Mouse (Mus musculus) thymus, adult 2 months (tissue): Measurements from ENCODE around the gene Dhx34. TPM values are rescaled to one million over a fixed set of nuclear protein-coding genes. Genes with fewer than 3 reads are reported as not detected.
"Not testable (repeated sequence)": the region's sequence is repeated elsewhere in the genome, so short reads cannot be mapped to it uniquely, and the experiment has no call there.

Experiments used
- DNase-seq: peaks from one replicate; pipeline ENCODE4 v3.0.0; 2021
- H3K27ac ChIP-seq: fragments of 200-500 bp; 2 replicates; pipeline ENCODE4 v1.5.1; 2012; ENCODE audit warnings: low read length, control low read depth; ENCODE audit not compliant: control insufficient read depth, insufficient read depth
- H3K27me3 ChIP-seq: fragments of 200-500 bp; 2 replicates; pipeline ENCODE4 v1.6.1; 2012; ENCODE audit warnings: mild to moderate bottlenecking, low read length, moderate library complexity, mixed read lengths; ENCODE audit not compliant: control insufficient read depth, insufficient read depth
- H3K36me3 ChIP-seq: fragments of 200-500 bp; 2 replicates; pipeline ENCODE4 v1.6.1; 2012; ENCODE audit warnings: mild to moderate bottlenecking, low read length, moderate library complexity; ENCODE audit not compliant: control insufficient read depth, insufficient read depth
- H3K4me1 ChIP-seq: fragments of 200-500 bp; replicated peaks from 2 replicates; pipeline ENCODE4 v1.6.1; 2012; ENCODE audit warnings: low read length; ENCODE audit not compliant: control insufficient read depth, insufficient read depth
- H3K4me3 ChIP-seq: fragments of 200-500 bp; 2 replicates; pipeline ENCODE4 v1.5.1; 2012; ENCODE audit warnings: mild to moderate bottlenecking, low read length, control low read depth, moderate library complexity; ENCODE audit not compliant: control insufficient read depth, insufficient read depth
- CTCF ChIP-seq: fragments of 200-500 bp; IDR thresholded peaks from 2 replicates; pipeline ENCODE4 v1.5.1; 2012; ENCODE audit warnings: mild to moderate bottlenecking, control low read depth, low read length, moderate library complexity, borderline replicate concordance; ENCODE audit not compliant: control insufficient read depth, poor library complexity, insufficient read depth; ENCODE audit errors: extremely low read depth
- POLR2A ChIP-seq: fragments of 200-500 bp; IDR thresholded peaks from 2 replicates; pipeline ENCODE4 v1.6.1; 2012; ENCODE audit warnings: mild to moderate bottlenecking, low read length, control low read depth, moderate library complexity; ENCODE audit not compliant: control insufficient read depth, poor library complexity, insufficient read depth; ENCODE audit errors: extremely low read depth
- WGBS: fragments of 180-500 bp; shearing (Covaris S2); methylation state at CpG from one replicate; pipeline ENCODE4 v1.1.7; 2018; 5-methylcytosine and 5-hydroxymethylcytosine counted together
- polyA plus RNA-seq: library from polyadenylated mRNA; depleted of rRNA; stranded (reverse); fragments of >200 nt; gene quantifications from 2 replicates; pipeline ENCODE4 v1.2.3, GENCODE M21; 2012; rRNA removed

The Dhx34 gene
- polyA plus RNA-seq, result 72.3 and 86.9 TPM in 2 replicates

- Histone ChIP-seq H3K27ac (peak within 1 kb of the TSS; percentile 82), H3K27me3 (no peaks in the 10 kb centered on the region), H3K36me3 (no peaks in the 10 kb centered on the region), H3K4me3 (peak within 1 kb of the TSS; percentile 79), H3K4me1 (peaks cover 5% of the 10 kb centered on the region)
- peak; percentile 94 for DNase-seq
- peak; percentile 86 for TF ChIP-seq CTCF
- TF ChIP-seq POLR2A, result peak; percentile 85
- WGBS, result under 1% methylated on average over 34 of the region's 34 CpGs
These were observed at the start of gene Dhx34 for GRCm38 (mm10) chr7:16221582-16222272. Gene Dhx34, minus strand, starts transcription at chr7:16222037.

- 96% methylated on average over 1 of the region's 1 CpGs for WGBS
- Histone ChIP-seq H3K36me3 (no peaks in the 10 kb centered on the region), H3K27ac (no peak overlapping the region), H3K4me1 (peaks cover 17% of the 10 kb centered on the region), H3K4me3 (no peak overlapping the region), H3K27me3 (no peaks in the 10 kb centered on the region)
- DNase-seq, result no peak
- TF ChIP-seq CTCF (no peak), POLR2A (no peak)
These were observed 49.3 kb upstream of the Dhx34 start for GRCm38 (mm10) chr7:16271139-16271538.

DNA sequence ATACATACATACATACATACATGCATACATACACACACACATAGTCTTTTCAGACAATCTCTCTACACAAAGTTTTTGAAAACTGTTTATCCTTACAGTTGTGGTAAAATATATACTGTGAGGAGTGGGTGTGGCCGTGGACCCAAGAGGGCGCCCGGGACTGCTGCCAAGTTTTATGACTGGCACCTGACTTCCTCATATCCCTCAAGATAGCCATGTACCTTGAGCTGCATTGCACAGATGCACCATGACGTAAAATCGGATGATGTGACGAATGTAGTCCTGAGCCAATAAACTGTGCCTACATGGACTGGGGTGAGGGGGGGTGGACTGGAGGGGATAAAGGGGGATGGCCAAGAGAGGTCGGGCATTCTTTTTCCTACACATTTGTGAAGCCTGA lies 44.8 kb upstream of the Dhx34 start:
- H3K4me1 ChIP-seq, H3K36me3 ChIP-seq, H3K27me3 ChIP-seq, DNase-seq, H3K4me3 ChIP-seq, H3K27ac ChIP-seq: not testable (repeated sequence)
- 22% methylated on average over 7 of the region's 7 CpGs for WGBS

DNA sequence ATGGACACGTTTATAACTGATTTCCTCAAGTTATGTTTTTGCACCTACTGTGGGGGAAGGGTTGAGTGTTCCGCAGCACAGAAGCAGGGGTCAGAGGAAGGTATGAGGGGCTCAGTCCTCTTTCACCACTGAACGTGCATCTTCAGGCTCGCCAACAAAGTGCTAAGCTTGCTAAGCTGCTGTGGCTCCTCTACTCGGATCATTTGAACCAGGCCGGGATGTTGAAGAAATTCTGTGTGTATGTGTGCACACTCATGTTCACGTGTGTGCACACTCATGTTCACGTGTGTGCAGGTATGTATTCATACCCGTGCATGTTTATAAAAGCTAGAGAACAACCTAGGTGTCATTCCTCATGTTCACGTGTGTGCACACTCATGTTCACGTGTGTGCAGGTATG lies 44.0 kb upstream of the Dhx34 start:
- H3K4me3 ChIP-seq, result no peak overlapping the region
- H3K27ac ChIP-seq, result no peak overlapping the region
- DNase-seq, result no peak
- H3K27me3 ChIP-seq, result no peaks in the 10 kb centered on the region
- TF ChIP-seq CTCF, result no peak
- TF ChIP-seq POLR2A, result no peak
- H3K4me1 ChIP-seq, result no peaks in the 10 kb centered on the region
- H3K36me3 ChIP-seq, result no peaks in the 10 kb centered on the region
- WGBS, result 93% methylated on average over 11 of the region's 11 CpGs

DNA sequence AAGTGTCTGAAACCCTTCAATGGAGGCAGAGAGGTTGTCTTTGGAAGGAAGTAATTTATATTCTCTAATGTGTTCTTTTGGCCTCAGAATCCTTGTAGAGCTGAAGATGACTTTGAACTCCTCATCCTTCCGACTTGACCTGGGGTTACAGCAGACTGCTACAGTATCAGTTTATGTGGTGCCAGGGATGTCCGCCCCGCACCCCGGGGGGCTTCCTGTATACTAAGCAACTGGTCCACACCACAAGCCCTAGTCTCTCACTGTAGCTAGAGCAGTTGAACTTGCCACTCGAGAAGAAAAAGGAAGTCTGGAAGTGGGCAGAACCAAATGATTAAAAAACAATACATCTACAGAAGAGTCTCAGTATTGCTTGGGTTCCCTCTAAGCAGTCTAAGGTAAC lies 42.0 kb upstream of the Dhx34 start:
- no peaks in the 10 kb centered on the region for H3K27me3 ChIP-seq
- H3K4me3 ChIP-seq, result no peak overlapping the region
- H3K36me3 ChIP-seq, result no peaks in the 10 kb centered on the region
- TF ChIP-seq CTCF (no peak), POLR2A (no peak)
- no peak for DNase-seq
- WGBS, result 10% methylated on average over 5 of the region's 5 CpGs
- no peaks in the 10 kb centered on the region for H3K4me1 ChIP-seq
- no peak overlapping the region for H3K27ac ChIP-seq

DNA sequence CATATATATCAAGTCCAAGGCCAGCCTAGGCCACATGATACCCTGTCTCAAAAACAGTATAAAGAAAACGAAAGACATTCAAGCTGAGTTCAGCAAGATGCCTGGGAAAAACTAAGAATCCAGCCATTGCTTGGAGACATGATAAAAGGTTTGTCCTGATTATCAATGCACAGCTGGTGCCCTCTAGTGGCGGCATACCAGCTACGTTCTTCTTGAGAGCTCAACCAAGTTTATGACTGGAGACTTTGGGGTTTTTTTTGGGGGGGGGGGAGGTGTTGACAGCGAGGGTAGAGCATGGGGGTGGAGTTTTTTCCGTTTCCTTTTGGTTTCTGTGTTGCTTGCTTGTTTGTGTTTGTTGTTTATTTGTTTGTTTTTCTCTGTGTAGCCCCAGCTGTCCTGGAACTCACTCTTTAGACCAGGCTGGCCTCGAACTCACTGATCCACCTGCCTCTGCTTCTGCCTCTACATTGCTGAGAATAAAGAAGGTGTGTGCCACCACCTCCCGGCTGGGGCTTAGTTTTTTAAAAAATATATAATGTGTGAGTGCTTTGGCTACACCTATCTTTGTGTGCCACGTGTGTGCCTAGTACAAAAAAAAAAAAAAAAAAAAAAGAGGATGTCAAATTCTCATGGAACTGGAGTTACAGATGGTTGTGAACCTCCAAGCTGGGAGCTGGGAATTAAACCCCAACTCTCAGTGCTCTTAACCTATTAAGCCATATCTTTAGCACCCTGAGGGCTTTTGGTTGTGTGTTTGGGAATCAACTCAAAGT lies 41.4 kb upstream of the Dhx34 start:
- Histone ChIP-seq H3K27me3 (no peaks in the 10 kb centered on the region), H3K4me3 (no peak overlapping the region), H3K36me3 (no peaks in the 10 kb centered on the region), H3K27ac (no peak overlapping the region), H3K4me1 (no peaks in the 10 kb centered on the region)
- no peak for TF ChIP-seq CTCF
- DNase-seq, result peak; percentile 77
- 14% methylated on average over 8 of the region's 8 CpGs for WGBS
